Mouse (Mus musculus) CH12.LX (cell line): ENCODE measurements around the gene Timp3. TPM values are rescaled to one million over a fixed set of nuclear protein-coding genes. Genes with fewer than 3 reads are reported as not detected.

Source experiments
- DNase-seq: peaks from one replicate; pipeline ENCODE4 v3.0.0-alpha.2; 2013; ENCODE audit errors: extremely low read depth
- H3K27ac ChIP-seq: 2 replicates; pipeline ENCODE4 v1.5.1; 2012; ENCODE audit warnings: low read depth, mild to moderate bottlenecking, control low read depth, moderate library complexity; ENCODE audit not compliant: insufficient read depth
- H3K27me3 ChIP-seq: replicated peaks from 2 replicates; pipeline ENCODE3; 2012; ENCODE audit warnings: inconsistent platforms
- H3K36me3 ChIP-seq, 2 experiments: replicated peaks in 1 of 2; 2 replicates each; pipeline versions ENCODE3 to v1.6.1; 2012; ENCODE audit warnings: inconsistent platforms in 1 of 2, low read length in 1 of 2, mild to moderate bottlenecking in 1 of 2, mixed read lengths in 1 of 2, moderate library complexity in 1 of 2; ENCODE audit not compliant: control insufficient read depth in 1 of 2, insufficient read depth in 1 of 2
- H3K4me1 ChIP-seq, 2 experiments: 2 replicates each; pipeline ENCODE4 v1.6.1; 2012; ENCODE audit warnings: inconsistent platforms in 1 of 2, moderate library complexity in 1 of 2; ENCODE audit not compliant: insufficient read depth in 2 of 2, control insufficient read depth in 1 of 2
- H3K4me2 ChIP-seq: 2 replicates; pipeline ENCODE4 v1.6.1; 2012; ENCODE audit warnings: low read depth, mild to moderate bottlenecking, control low read depth; ENCODE audit not compliant: poor library complexity, insufficient read depth, severe bottlenecking
- H3K4me3 ChIP-seq, 3 experiments: fragments of 150-350 bp in 1 of 3; sonication (generic) in 1 of 3; replicated peaks in 1 of 3; 2 replicates each; pipeline versions ENCODE3 to v1.5.1; 2011 to 2012; ENCODE audit warnings: low read depth in 2 of 3, low read length in 2 of 3, mild to moderate bottlenecking in 2 of 3, moderate library complexity in 2 of 3, control low read depth in 1 of 3, improper control_type of control experiment in 1 of 3, inconsistent platforms in 1 of 3, mixed read lengths in 1 of 3; ENCODE audit not compliant: poor library complexity in 1 of 3
- H3K79me2 ChIP-seq: replicated peaks from 2 replicates; pipeline ENCODE4 v1.6.1; 2012; ENCODE audit warnings: mild to moderate bottlenecking, moderate library complexity; ENCODE audit not compliant: control insufficient read depth, poor library complexity, insufficient read depth, severe bottlenecking; ENCODE audit errors: extremely low read depth
- H3K9ac ChIP-seq: 2 replicates; pipeline ENCODE4 v1.6.1; 2012; ENCODE audit warnings: low read depth, mild to moderate bottlenecking, control low read depth, moderate library complexity; ENCODE audit not compliant: insufficient read depth
- H3K9me3 ChIP-seq: replicated peaks from 2 replicates; pipeline ENCODE3; 2012; ENCODE audit warnings: low read length, inconsistent platforms, mixed read lengths
- CHD1 ChIP-seq: IDR thresholded peaks from 2 replicates; pipeline ENCODE4 v1.6.1; 2012; ENCODE audit warnings: low read depth, low read length, improper control_type of control experiment, inconsistent platforms
- CHD2 ChIP-seq: IDR thresholded peaks from 2 replicates; pipeline ENCODE4 v1.6.1; 2011; ENCODE audit warnings: low read length, improper control_type of control experiment
- GABPA ChIP-seq: IDR thresholded peaks from 2 replicates; pipeline ENCODE4 v1.6.1; 2012; ENCODE audit warnings: low read depth, low read length, improper control_type of control experiment, inconsistent platforms; ENCODE audit not compliant: insufficient replicate concordance
- IRF4 ChIP-seq: IDR thresholded peaks from 2 replicates; pipeline ENCODE4 v1.6.1; 2014; ENCODE audit warnings: low read depth, mild to moderate bottlenecking, inconsistent platforms, low read length, improper control_type of control experiment
- JUN ChIP-seq: IDR thresholded peaks from 2 replicates; pipeline ENCODE4 v1.6.1; 2011; ENCODE audit warnings: low read depth, mild to moderate bottlenecking, low read length, improper control_type of control experiment, moderate library complexity; ENCODE audit not compliant: insufficient read depth
- JUND ChIP-seq: conservative IDR thresholded peaks from 2 replicates; pipeline ENCODE4 v1.6.1; 2011; ENCODE audit warnings: low read depth, low read length, improper control_type of control experiment
- MEF2A ChIP-seq: IDR thresholded peaks from 2 replicates; pipeline ENCODE4 v1.6.1; 2014; ENCODE audit warnings: low read depth, mild to moderate bottlenecking, inconsistent platforms, low read length, improper control_type of control experiment, borderline replicate concordance
- MXI1 ChIP-seq: IDR thresholded peaks from 2 replicates; pipeline ENCODE4 v1.6.1; 2011; ENCODE audit warnings: mild to moderate bottlenecking, low read depth, low read length, improper control_type of control experiment
- MYC ChIP-seq: IDR thresholded peaks from 2 replicates; pipeline ENCODE4 v1.6.1; 2011; ENCODE audit warnings: low read depth, mild to moderate bottlenecking, improper control_type of control experiment, low read length
- POLR2AphosphoS2 ChIP-seq: IDR thresholded peaks from 2 replicates; pipeline ENCODE4 v1.6.1; 2011; ENCODE audit warnings: low read depth, low read length, improper control_type of control experiment
- RAD21 ChIP-seq: IDR thresholded peaks from 2 replicates; pipeline ENCODE4 v1.6.1; 2011; ENCODE audit warnings: low read depth, mild to moderate bottlenecking, low read length, improper control_type of control experiment, moderate library complexity
- TBP ChIP-seq: conservative IDR thresholded peaks from 2 replicates; pipeline ENCODE4 v1.6.1; 2011; ENCODE audit warnings: low read depth, low read length, improper control_type of control experiment
- ZC3H11A ChIP-seq: IDR thresholded peaks from 2 replicates; pipeline ENCODE4 v1.6.1; 2012; ENCODE audit warnings: low read depth, mild to moderate bottlenecking, inconsistent platforms, low read length, improper control_type of control experiment
- ZMIZ1 ChIP-seq: IDR thresholded peaks from 2 replicates; pipeline ENCODE4 v1.6.1; 2012; ENCODE audit warnings: low read depth, mild to moderate bottlenecking, inconsistent platforms, low read length, improper control_type of control experiment
- dilution Hi-C: fragments of 300-500 bp; cut with MboI; formaldehyde crosslinking; loops from 2 replicates; pipeline ENCODE4 v1.14.3; 2020; ENCODE audit warnings: low sequenced_read_pairs; ENCODE audit not compliant: extremely low pct_unique_long_range_greater_than_20kb, extremely low pct_ligation_motif_present
- in situ Hi-C: fragments of 300-500 bp; cut with MboI; formaldehyde crosslinking; loops from 3 replicates; pipeline ENCODE4 v1.14.3; 2019; ENCODE audit warnings: low sequenced_read_pairs, low pct_ligation_motif_present, low pct_unique_long_range_greater_than_20kb, mixed read lengths
- polyA plus RNA-seq: library from polyadenylated mRNA; unstranded; fragments of >175 nt; gene quantifications from 2 replicates; pipeline ENCODE4 v1.2.1, GENCODE M21; 2012; ENCODE audit warnings: low read depth; ENCODE audit not compliant: insufficient read length
- total RNA-seq, 2 experiments: library from RNA; depleted of rRNA; stranded (reverse); fragments of 300-350 nt in 1 of 2; fragments of >200 nt in 1 of 2; gene quantifications; 2 replicates each; pipeline ENCODE4 v1.2.3; 2012 to 2014

Timp3 gene
- total and polyA plus RNA-seq, 3 experiments: 0.09 to 0.17 TPM; not detected in 1

- no peak for DNase-seq
- dilution Hi-C loops (no loop called here), in situ Hi-C loops (no loop called here)
- Histone ChIP-seq H3K79me2 (no peaks in the 10 kb centered on the region), H3K27me3 (no peaks in the 10 kb centered on the region), H3K36me3 (peaks cover 0 to 32% of the 10 kb centered on the region in 2 experiments), H3K27ac (no peak overlapping the region), H3K4me3 (no peak overlapping the region), H3K4me2 (no peak overlapping the region), H3K9me3 (no peaks in the 10 kb centered on the region), H3K9ac (no peak overlapping the region), H3K4me1 (no peaks in the 10 kb centered on the region)
- no peak for TF ChIP-seq JUND
- TF ChIP-seq MEF2A: no peak
- no peak for TF ChIP-seq JUN
- TF ChIP-seq MYC: no peak
- no peak for TF ChIP-seq POLR2AphosphoS2
- TF ChIP-seq ZMIZ1: no peak
- no peak for TF ChIP-seq ZC3H11A
- TF ChIP-seq IRF4: no peak
- no peak for TF ChIP-seq MXI1
- TF ChIP-seq TBP: no peak
- no peak for TF ChIP-seq RAD21
Measured at GRCm38 (mm10) chr10:86329241-86329882, 29.2 kb downstream of the Timp3 start.

- dilution Hi-C loops: no loop called here
- Histone ChIP-seq H3K36me3 (peaks cover 0 to 32% of the 10 kb centered on the region in 2 experiments), H3K27ac (no peak overlapping the region), H3K4me3 (no peak overlapping the region), H3K9ac (no peak overlapping the region), H3K4me2 (no peak overlapping the region), H3K79me2 (no peaks in the 10 kb centered on the region), H3K9me3 (no peaks in the 10 kb centered on the region), H3K27me3 (no peaks in the 10 kb centered on the region), H3K4me1 (no peaks in the 10 kb centered on the region)
- no peak for DNase-seq
- in situ Hi-C loops: no loop called here
- TF ChIP-seq GABPA: no peak
- no peak for TF ChIP-seq CHD2
- no peak for TF ChIP-seq MEF2A
- TF ChIP-seq CHD1: no peak
Measured at GRCm38 (mm10) chr10:86330993-86331680, 31.0 kb downstream of the Timp3 start.
